Mouse (Mus musculus): ENCODE measurements around the gene 4933425L06Rik. TPM values are rescaled to one million over a fixed set of nuclear protein-coding genes. Genes with fewer than 3 reads are reported as not detected.

4933425L06Rik gene
- not detected for total RNA-seq (2021)

DNA sequence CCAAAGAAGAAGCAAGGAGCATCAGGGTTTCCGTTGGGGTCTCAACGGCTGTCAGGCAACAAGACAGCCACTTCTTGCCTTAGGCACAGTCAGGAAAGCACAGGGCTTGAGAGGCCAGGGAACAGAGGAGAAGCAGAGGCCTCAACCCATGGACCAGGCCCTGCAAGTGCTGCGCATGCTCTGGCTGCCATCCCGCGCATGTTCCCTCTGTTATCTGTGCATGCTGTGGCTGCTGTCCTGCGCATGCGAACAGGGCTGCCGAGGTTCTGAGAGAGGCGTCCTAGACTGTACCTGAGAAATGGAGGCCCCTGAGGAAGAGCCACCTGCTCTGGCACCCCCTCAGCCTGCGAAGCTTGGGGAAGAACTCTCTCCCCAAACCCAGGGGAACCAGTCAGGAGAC lies at the start of gene 4933425L06Rik:
Gene 4933425L06Rik (plus strand): TSS at position 261 of the 400 bp plus-strand sequence.
- intact Hi-C loops (cut with DNase I), result no loop called here
- DNase-seq (ENCODE audit: low spot score in 2 of 2), result no peak

DNA sequence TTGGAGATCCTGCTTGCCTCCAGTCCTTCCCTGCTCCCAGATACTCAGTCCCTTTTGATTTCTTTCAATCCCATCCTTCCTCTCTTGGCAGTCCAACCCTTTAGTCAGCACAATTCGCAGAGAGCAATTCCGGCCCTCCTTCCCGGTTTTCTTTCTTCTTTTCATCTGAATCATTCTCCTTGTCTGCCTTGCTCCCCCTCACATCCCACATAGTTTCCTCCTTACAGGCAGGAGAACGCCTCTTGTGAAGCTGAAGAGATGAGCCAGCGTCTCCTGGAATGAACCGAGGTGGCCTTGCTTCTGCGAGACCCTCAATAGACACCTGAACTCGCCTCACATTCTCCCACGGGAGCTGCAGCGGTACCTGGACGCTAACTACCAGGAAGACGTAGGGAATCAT lies 44.1 kb upstream of the 4933425L06Rik start:
- intact Hi-C loops (cut with DNase I), result loop anchor here (5.0 kb wide), 1 partner anchor 76 kb away; no protein-coding TSS in a partner anchor
- DNase-seq (ENCODE audit: low spot score in 2 of 2), result peak; percentile 55 to 90

DNA sequence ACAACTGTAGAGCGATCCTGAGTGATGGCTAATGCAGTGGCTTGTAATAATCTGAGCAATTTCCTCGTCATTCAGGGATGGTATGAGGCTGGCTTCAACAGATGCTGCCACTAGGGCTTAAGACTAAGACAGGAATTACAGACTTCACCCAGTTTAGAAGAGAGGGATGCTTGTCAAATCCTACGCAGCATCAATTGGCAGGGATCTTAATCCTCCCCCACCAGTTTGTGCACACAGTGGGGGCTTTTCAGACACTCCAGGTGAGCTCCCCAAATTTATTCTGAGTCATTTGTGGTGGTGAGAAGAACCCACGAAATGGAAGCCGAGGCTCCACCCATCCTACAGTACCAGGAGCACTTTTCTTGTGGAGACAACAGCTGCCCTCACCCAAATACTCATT lies 43.6 kb upstream of the 4933425L06Rik start:
- intact Hi-C loops (cut with DNase I), result loop anchor here (5.0 kb wide), 1 partner anchor 76 kb away; no protein-coding TSS in a partner anchor
- peak in 1 of 2 experiments; percentile 74 for DNase-seq (ENCODE audit: low spot score in 2 of 2)

DNA sequence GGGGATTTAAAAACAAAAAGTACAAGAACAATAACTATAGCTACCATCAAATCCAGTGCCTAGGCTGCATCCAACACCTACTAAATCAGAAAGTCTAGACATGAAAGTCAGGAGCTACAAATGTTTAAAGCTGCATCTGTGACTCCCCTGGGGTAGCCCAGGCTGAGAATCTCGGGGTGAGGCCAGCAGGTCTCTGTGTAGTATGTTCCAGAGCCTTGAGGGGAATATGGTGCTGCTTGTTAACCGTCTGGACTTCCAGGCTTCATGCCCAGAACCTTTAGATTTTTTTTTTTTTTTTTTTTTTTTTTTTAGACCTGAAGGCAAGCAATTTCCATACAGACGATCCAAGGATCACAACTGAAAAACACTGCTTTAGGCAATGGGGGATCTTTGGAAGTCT lies 38.0 kb upstream of the 4933425L06Rik start:
- intact Hi-C loops (cut with DNase I), result no loop called here

DNA sequence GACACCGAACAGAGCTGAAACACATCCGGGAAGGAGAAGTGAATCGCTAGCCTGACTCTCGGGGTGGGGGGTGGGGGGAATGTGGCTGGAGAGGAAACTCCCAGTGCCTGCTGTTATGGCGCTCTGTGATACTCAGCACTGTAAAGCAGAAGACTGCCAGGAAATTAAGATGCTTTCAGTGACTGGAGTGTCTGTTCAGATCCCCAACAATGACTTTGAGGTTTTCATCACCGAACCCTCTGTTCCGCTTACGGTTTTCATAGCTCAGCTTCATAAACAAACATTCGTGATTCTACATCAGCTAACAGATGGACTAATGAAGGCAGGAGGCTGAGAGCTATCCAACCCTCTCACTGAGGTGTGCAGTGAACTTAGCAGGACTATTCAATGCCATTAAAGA lies 34.5 kb upstream of the 4933425L06Rik start:
- intact Hi-C loops (cut with DNase I), result no loop called here
- no peak for DNase-seq (ENCODE audit: low spot score in 2 of 2)

More for the DNA sequence above, 38.0 kb upstream of the 4933425L06Rik start:
- DNase-seq (ENCODE audit: low spot score in 2 of 2), result no peak

DNA sequence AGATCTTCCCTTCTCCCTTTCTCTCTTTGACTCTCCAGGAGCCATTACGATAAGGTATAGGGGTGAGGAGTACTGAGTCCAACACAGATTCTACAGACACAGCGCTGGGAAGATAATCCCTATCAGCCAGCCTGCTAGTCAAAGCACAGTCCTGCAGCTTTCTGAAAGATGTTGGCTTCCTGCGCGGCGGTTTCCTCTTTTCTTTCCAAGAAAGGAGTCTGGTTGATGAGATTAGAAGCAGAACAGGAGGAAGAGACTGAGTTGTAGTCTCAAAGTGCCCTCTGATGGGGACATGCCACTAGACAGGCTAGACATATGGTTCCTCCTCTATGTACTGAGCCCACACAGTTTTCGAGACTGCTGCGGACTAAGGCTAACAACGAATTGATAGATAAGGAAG lies 33.3 kb upstream of the 4933425L06Rik start:
- intact Hi-C loops (cut with DNase I), result no loop called here
- peak; percentile 41 to 63 for DNase-seq (ENCODE audit: low spot score in 2 of 2)

DNA sequence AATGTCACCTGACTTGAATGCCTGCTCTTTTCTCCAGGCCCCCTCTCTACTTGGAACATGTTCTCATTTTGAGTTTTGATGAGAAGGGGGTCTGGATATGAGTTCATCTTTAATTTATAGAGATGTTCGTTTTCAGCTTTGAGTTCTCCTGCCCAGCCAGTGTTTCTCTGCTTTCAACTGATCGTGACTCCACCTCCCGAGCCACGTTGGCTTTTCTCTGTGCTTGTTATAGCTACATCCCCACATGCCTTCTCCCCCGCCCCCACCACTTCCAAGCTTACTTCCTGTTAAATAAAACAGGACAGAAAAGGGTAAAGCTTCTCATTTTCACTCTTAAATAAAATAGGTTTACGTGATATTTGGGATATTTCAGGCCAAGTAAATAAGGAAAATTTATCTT lies 30.5 kb upstream of the 4933425L06Rik start:
- intact Hi-C loops (cut with DNase I), result loop anchor here (5.0 kb wide), 6 partner anchors 34 to 326 kb away; partner anchors contain the start of gene Cwc27
- peak; percentile 41 to 81 for DNase-seq (ENCODE audit: low spot score in 2 of 2)

DNA sequence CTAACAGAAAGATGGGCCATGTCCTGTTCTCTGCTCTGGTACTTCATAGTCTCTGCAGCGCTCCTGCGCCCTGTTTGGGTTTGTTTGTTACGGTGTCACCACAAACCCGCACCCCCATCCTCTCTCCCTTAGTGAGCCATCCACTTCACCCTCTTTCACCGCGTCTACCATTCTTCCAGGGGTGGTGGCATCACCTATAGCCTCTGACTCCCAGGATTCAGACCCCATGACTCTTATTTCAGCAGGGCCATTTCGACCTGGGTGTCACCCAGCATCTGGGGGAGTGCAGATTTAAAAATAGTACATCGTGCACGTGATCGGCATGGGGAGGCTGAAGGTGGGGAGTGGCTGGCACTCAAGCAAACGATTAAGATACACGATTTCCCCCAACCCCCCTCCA lies 28.3 kb upstream of the 4933425L06Rik start:
- DNase-seq (ENCODE audit: low spot score in 2 of 2), result peak; percentile 46 to 59
- intact Hi-C loops (cut with DNase I), result loop anchor here (1.0 to 5.0 kb wide), 7 partner anchors 36 to 324 kb away; partner anchors contain the start of gene Cwc27

DNA sequence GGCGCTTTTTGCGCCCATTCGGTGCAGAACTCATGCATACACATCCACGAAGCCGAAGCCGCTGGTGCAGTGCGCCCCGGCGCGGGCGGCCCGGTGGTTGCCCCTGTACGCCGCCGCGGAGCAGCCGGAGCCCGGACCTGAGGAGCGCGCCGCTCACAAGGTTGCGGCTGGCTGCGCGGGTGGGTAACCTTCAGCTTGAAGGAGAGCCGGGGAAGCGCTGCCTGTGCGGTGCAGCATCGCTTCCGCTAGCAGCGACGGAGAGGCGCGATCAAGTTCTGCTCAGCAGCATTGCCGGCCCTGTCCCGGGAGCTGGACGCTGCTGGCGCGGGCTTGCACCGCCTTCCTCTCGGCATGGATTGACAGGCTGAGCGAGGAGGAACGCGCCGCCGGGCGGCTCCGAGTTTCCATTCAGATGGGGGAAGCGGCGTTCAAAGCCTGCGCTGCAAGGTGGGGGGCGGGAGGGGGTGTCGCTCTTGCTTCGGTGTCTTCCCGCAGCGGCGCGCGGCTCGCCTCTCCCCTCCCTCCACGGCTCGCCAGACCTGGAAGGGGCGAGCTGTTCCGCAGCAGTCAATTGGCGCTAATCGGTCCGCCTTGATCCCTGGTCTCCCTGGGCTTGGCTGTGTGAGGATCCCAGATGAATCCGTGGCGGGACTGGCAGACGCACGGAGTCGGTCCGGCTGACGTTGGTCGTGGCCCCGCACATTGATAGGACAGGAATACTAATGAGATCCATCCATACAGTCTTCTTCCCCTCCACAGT lies 27.6 kb upstream of the 4933425L06Rik start, which contains the start of gene Rgs7bp:
Gene Rgs7bp (minus strand): TSS at position 750 of the 760 bp plus-strand sequence.
- intact Hi-C loops (cut with DNase I), result loop anchor here (1.0 to 5.0 kb wide), 7 partner anchors 37 to 323 kb away; partner anchors contain the start of gene Cwc27
- DNase-seq (ENCODE audit: low spot score in 2 of 2), result peak; percentile 83 to 88

DNA sequence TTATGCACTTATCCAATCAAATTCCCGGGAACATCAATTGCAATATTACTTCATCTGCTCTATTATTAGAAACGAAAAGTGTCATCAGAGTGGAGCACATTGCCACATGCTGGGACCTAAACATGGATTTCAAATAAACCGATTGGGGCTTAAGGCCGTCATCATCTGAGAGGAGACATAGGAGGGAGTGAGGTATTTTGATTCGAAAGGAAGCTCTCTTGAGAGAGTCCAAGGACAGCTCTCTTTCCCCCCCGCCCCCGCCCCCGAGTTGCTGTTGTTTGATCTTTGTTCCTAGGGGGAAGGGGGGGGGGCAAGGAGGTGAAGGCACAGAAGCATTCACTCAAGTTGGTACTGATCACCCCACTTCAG lies 27.0 kb upstream of the 4933425L06Rik start:
- no peak for DNase-seq (ENCODE audit: low spot score in 2 of 2)
- intact Hi-C loops (cut with DNase I), result loop anchor here (1.0 to 5.0 kb wide), 7 partner anchors 38 to 322 kb away; partner anchors contain the start of gene Cwc27

DNA sequence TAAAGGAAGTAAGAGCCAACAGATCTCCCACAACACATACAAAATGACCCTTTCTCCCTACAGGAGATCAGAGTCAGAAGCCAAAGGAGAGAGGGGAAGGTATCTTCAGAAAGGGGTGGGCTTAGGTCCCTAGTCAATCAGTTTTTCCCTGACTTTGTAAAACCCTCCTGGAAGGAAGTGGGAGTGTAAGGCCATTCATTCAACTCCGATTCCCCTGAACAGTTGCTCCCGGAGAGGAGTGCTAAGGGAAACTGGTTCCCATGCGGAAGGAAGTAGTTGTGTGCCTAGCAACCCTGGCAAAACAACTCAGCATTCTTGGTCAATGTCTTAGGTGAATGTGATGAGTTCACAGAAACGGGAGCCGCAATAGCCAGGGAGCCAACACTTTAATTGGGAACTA lies 26.5 kb upstream of the 4933425L06Rik start:
- intact Hi-C loops (cut with DNase I), result no loop called here
- no peak for DNase-seq (ENCODE audit: low spot score in 2 of 2)

DNA sequence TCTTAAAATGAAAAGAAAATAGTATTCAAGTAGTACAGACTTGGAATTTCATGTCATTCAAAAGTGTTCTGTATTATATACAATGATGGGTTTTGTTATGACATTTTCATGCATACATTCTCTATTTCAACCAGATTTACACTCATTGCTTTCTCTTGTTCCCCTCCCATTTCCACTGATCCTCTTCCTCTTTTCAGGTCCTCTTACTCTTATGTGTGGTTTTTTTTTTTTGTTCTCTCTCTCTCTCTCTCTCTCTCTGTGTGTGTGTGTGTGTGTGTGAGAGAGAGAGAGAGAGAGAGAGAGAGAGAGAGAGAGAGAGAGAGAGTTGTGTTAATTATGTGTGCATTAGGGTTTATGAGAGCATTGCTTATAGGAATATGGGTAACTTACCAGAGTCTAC lies 15.8 kb upstream of the 4933425L06Rik start:
- DNase-seq (ENCODE audit: low spot score in 2 of 2), result no peak
- intact Hi-C loops (cut with DNase I), result no loop called here

DNA sequence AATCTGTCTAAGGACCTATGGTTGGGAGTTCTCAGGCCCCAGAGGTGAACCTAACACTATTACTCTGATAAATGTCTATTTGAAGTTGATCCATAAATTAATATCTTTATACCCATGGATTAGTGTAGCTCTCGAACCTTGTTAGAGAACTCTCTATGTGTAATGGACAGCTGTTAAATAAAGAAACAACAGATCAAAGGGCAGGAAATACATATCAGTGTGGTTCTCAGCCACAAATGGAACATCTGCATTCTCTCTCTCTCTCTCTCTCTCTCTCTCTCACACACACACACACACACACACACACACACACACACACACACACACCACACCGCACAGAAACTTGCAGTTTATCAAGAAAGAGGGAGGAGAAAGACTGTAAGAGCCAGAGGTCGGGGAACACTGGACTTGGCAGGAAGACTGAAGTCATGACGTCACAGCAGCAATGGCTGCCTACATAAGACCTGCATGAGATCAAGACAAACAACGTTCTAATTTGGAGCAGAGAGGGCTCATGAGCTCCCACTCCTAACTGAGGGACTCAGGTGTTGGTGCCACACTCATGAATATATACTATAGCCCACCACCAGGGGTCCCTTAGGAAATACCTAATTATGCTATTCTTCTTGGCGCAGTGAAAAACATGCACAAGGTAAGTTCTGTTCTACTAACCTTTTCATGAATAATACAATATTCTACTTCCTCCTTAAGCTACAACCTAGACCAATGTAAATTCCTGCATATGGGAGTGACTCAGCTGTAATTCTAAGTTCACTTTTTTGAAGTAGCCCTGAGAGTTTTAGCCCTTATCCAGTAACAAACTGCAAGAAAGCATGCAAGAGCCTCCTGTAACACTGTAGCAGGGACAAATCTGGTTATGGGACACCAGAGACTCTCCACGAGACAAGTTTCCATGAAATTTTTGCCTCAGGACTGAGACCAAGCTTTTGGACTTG lies 14.8 kb upstream of the 4933425L06Rik start:
- no peak for DNase-seq (ENCODE audit: low spot score in 2 of 2)
- intact Hi-C loops (cut with DNase I), result no loop called here

DNA sequence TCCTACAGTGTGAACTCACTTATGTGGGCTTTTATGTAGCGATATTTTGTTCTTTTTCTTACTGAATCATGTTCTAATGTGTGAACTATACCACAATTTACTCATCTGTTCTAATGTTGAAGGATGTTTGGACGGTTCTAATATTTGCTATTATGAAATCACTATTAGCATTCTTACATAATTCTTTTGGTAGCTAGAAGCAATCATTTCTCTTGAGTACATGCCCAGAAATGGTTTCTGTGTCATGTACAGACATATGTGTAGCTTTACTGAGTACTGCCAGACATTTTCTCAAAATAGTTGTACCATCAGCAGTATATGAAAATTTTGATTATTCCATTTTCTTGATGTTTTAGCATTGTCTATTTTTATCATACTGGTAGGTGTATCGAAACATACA lies 7.4 kb downstream of the 4933425L06Rik start:
- DNase-seq (ENCODE audit: low spot score in 2 of 2), result peak in 1 of 2 experiments; percentile 20
- intact Hi-C loops (cut with DNase I), result no loop called here

DNA sequence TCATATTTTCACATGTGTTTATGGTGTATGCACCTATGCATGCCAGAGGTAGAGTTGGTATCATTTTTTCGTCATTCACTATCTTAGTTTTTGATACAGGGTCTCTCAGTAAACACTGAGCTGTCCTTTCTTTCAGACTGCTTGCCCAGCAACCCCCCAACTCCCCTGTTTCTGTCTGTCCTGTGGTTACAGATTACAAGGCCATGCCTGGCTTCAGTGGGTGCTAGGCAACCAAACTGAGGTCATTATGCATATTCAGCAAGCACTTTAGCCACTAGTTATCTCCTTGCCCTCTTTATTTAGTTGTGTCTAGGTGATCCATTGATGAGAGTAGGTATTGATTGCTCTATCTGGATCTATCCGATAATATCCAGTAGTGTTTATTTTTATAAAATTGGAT lies 14.4 kb downstream of the 4933425L06Rik start:
- intact Hi-C loops (cut with DNase I), result no loop called here
- no peak for DNase-seq (ENCODE audit: low spot score in 2 of 2)

DNA sequence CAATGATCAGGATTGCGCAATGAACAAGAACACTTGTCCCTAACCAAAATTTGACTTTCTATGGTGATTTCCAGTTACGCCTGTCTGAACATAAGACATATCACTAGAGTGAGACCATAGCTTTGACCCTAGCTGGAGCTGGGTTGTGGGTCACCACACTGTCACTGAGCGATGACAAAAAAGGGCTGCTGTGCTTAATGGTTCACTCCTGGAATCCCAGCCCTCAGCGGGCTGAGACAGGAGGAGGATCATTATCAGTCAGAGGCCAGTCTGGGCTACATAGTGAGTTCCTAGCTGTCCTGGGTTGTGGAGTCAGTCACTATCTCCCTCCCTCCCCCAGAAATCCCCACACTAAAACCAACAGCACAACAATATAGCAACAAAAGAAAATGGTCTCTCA lies 18.8 kb downstream of the 4933425L06Rik start:
- intact Hi-C loops (cut with DNase I), result no loop called here
- DNase-seq (ENCODE audit: low spot score in 2 of 2), result no peak

DNA sequence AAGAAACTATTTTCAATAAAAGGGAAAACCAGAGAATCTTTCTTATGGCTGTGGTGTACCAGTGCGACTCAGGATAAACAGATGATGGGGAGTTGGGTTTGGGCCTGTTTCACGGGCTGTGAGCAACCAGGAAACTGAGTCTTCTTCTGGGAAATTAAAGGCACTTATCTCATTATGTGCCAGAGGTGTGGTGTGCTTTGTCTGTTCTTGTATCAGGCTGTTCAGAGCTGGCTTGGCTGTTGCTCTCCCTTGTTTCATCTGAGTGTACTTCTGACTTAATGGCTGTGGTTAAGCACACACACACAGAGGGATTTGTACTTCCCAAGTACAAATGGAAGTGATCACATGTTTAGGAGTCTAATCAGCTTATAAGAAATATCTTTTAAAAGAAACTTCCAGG lies 22.5 kb downstream of the 4933425L06Rik start:
- no peak for DNase-seq (ENCODE audit: low spot score in 2 of 2)
- intact Hi-C loops (cut with DNase I), result no loop called here

DNA sequence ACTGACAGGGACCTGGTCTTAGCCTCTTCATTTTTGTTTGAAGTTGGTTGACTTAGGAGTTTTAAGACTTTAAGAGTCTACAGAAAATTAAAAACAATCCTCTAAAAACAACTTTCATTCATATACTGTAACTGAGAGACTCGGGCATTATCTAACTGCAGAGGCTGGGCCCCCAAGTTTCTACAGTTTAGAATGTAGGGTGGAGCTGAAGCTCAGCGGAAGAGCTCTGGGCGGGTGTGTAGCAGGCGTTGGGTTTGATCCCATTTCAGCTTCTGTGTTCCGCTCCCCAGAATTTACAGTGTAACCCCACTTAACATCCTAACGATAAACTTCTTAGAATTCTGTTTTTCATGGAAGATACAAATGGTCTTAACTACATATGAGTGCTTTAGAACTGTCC lies 29.7 kb downstream of the 4933425L06Rik start:
- no peak for DNase-seq (ENCODE audit: low spot score in 2 of 2)
- intact Hi-C loops (cut with DNase I), result no loop called here

DNA sequence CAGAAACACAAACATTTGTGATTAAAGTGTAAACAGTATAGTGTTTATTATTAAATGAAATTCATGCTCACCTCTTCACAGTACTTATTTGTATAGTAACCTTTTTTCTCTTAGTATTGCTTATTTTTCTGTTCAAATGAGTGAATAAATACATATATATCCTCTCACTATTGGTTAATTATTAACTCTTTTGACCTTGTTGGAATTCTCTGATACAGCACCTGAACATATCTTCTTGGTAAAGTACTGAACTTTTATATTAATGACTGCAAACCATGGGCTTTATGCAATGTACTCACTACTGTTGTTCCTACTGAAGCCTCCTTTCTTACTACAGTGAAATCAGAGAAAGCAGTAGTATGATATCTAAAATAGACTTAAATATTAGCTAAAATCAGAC lies 39.7 kb downstream of the 4933425L06Rik start:
- DNase-seq (ENCODE audit: low spot score in 2 of 2), result no peak
- intact Hi-C loops (cut with DNase I), result no loop called here

DNA sequence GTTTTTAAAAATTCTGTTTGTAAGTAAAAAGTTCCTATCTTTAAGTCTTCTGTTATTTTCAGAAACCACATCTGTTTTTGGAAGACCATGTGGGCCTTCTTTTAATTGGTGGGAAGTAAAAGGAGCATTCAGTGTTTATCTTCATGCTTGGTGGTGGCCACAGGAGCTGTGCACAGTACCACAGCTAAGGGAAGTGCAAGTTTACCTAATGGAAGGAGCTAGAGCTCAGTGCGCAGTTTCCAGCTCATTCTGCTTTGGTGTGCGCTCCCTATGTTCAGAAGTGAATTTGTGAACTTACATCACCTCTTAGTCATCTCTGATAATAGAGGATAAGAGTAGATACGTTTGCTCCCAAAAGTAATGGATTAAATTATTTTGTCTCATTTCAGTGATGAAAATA lies 40.2 kb downstream of the 4933425L06Rik start:
- intact Hi-C loops (cut with DNase I), result no loop called here
- DNase-seq (ENCODE audit: low spot score in 2 of 2), result no peak

Measured in left cerebral cortex, postnatal 25 days (tissue).